Mouse (Mus musculus) lung, embryonic 15.5 days (tissue): ENCODE measurements around the gene Clmp. TPM values are rescaled to one million over a fixed set of nuclear protein-coding genes. Genes with fewer than 3 reads are reported as not detected.

Source experiments
- ATAC-seq: fragments of 200-750 bp; cut with Nextera tagmentation; 2 replicates; pipeline ENCODE4 v1.8.0; 2017; ENCODE audit warnings: moderate number of reproducible peaks, borderline replicate concordance; ENCODE audit not compliant: low FRiP score, low TSS enrichment; ENCODE audit errors: extremely low read depth
- H3K27ac ChIP-seq: fragments of 300-500 bp; sonication (generic); 2 replicates; pipeline ENCODE4 v1.5.1; 2015; ENCODE audit warnings: moderate library complexity, mild to moderate bottlenecking, inconsistent platforms
- H3K27me3 ChIP-seq: fragments of 300-500 bp; sonication (generic); 2 replicates; pipeline ENCODE4 v1.6.1; 2015; ENCODE audit warnings: inconsistent platforms
- H3K36me3 ChIP-seq: fragments of 300-500 bp; sonication (generic); 2 replicates; pipeline ENCODE4 v1.6.1; 2015; ENCODE audit warnings: inconsistent platforms
- H3K4me1 ChIP-seq: fragments of 300-500 bp; sonication (generic); 2 replicates; pipeline ENCODE4 v1.6.1; 2015; ENCODE audit warnings: inconsistent platforms
- H3K4me2 ChIP-seq: fragments of 300-500 bp; sonication (generic); 2 replicates; pipeline ENCODE4 v1.6.1; 2015; ENCODE audit warnings: inconsistent platforms, mild to moderate bottlenecking, moderate library complexity
- H3K4me3 ChIP-seq: fragments of 300-500 bp; sonication (generic); 2 replicates; pipeline ENCODE4 v1.5.1; 2015; ENCODE audit warnings: mild to moderate bottlenecking, inconsistent platforms
- H3K9ac ChIP-seq: fragments of 300-500 bp; sonication (generic); 2 replicates; pipeline ENCODE4 v1.6.1; 2015; ENCODE audit warnings: inconsistent platforms
- H3K9me3 ChIP-seq: fragments of 300-500 bp; sonication (generic); 2 replicates; pipeline ENCODE4 v1.6.1; 2016; ENCODE audit warnings: inconsistent platforms
- WGBS: fragments of 180-500 bp; shearing (Covaris S2); methylation state at CpG from one replicate; pipeline ENCODE4 v1.1.7; 2015; 5-methylcytosine and 5-hydroxymethylcytosine counted together
- polyA plus RNA-seq: library from polyadenylated mRNA; unstranded; fragments of >200 nt; fragmentation: Nextera tagmentation; extraction: Ambion mirVana; gene quantifications from 2 replicates; pipeline ENCODE4 v1.2.1, GENCODE M21; 2015

The Clmp gene
- polyA plus RNA-seq, 1 experiment from 2014 or later, result 11.7 TPM

GRCm38 (mm10) chr9:40652757-40653156 lies 33.0 kb upstream of the Clmp start:
- Histone ChIP-seq H3K9me3 (no peaks in the 10 kb centered on the region), H3K4me1 (no peaks in the 10 kb centered on the region), H3K27ac (no peak overlapping the region), H3K36me3 (no peaks in the 10 kb centered on the region), H3K4me2 (no peak overlapping the region), H3K27me3 (no peaks in the 10 kb centered on the region), H3K4me3 (no peak overlapping the region), H3K9ac (no peak overlapping the region)
- WGBS, result 22% methylated on average over 9 of the region's 9 CpGs
- no peak for ATAC-seq

- WGBS, result 79% methylated on average over 9 of the region's 9 CpGs
- no peaks in the 10 kb centered on the region for H3K27me3 ChIP-seq
- no peak overlapping the region for H3K9ac ChIP-seq
- no peaks in the 10 kb centered on the region for H3K36me3 ChIP-seq
- H3K4me2 ChIP-seq, result no peak overlapping the region
- ATAC-seq, result no peak
- H3K4me1 ChIP-seq, result no peaks in the 10 kb centered on the region
- no peak overlapping the region for H3K4me3 ChIP-seq
- H3K9me3 ChIP-seq, result no peaks in the 10 kb centered on the region
- H3K27ac ChIP-seq, result no peak overlapping the region
Measured at GRCm38 (mm10) chr9:40666190-40666803, 19.5 kb upstream of the Clmp start.

GRCm38 (mm10) chr9:40670313-40670712 lies 15.4 kb upstream of the Clmp start, which contains the start of gene Gm21915:
Gene Gm21915, plus strand, starts transcription at chr9:40670613.
- Histone ChIP-seq H3K27me3 (no peaks in the 10 kb centered on the region), H3K36me3 (no peaks in the 10 kb centered on the region), H3K9me3 (no peaks in the 10 kb centered on the region), H3K27ac (no peak within 1 kb of the TSS), H3K4me3 (no peak within 1 kb of the TSS), H3K4me1 (peaks cover 4% of the 10 kb centered on the region), H3K4me2 (no peak within 1 kb of the TSS), H3K9ac (no peak within 1 kb of the TSS)
- ATAC-seq, result no peak
- WGBS, result 82% methylated on average over 3 of the region's 3 CpGs

GRCm38 (mm10) chr9:40671323-40671930 lies 14.3 kb upstream of the Clmp start:
- Histone ChIP-seq H3K9ac (no peak overlapping the region), H3K36me3 (no peaks in the 10 kb centered on the region), H3K9me3 (no peaks in the 10 kb centered on the region), H3K4me1 (peaks cover 14% of the 10 kb centered on the region), H3K4me3 (no peak overlapping the region), H3K4me2 (no peak overlapping the region), H3K27me3 (no peaks in the 10 kb centered on the region), H3K27ac (no peak overlapping the region)
- no peak for ATAC-seq
- WGBS, result 29% methylated on average over 4 of the region's 4 CpGs

- Histone ChIP-seq H3K4me1 (peaks cover 21% of the 10 kb centered on the region), H3K4me3 (no peak overlapping the region), H3K9ac (no peak overlapping the region), H3K27ac (peak overlapping the region; percentile 48; the same call in 1 of the 2 replicates), H3K4me2 (no peak overlapping the region), H3K27me3 (no peaks in the 10 kb centered on the region), H3K36me3 (no peaks in the 10 kb centered on the region), H3K9me3 (no peaks in the 10 kb centered on the region)
- ATAC-seq, result peak; percentile 58
- 34% methylated on average over 12 of the region's 12 CpGs for WGBS
Measured at GRCm38 (mm10) chr9:40675203-40675958, 10.4 kb upstream of the Clmp start.

GRCm38 (mm10) chr9:40678653-40679052 lies 7.1 kb upstream of the Clmp start:
- Histone ChIP-seq H3K9me3 (no peaks in the 10 kb centered on the region), H3K9ac (no peak overlapping the region), H3K36me3 (no peaks in the 10 kb centered on the region), H3K27ac (no peak overlapping the region), H3K4me3 (no peak overlapping the region), H3K27me3 (no peaks in the 10 kb centered on the region), H3K4me2 (no peak overlapping the region), H3K4me1 (peaks cover 21% of the 10 kb centered on the region)
- ATAC-seq, result no peak
- 37% methylated on average over 4 of the region's 4 CpGs for WGBS

GRCm38 (mm10) chr9:40686421-40686899 lies 698 bp downstream of the Clmp start:
- Histone ChIP-seq H3K36me3 (no peaks in the 10 kb centered on the region), H3K9ac (peak overlapping the region; percentile 65), H3K27me3 (peaks cover 17% of the 10 kb centered on the region; the same call in 1 of the 2 replicates), H3K4me1 (0 out of 2 replicates have a peak, but pooled peaks cover 2% of the 10 kb centered on the region), H3K4me2 (peak overlapping the region; percentile 98), H3K27ac (peak overlapping the region; percentile 87), H3K4me3 (peak overlapping the region; percentile 69), H3K9me3 (no peaks in the 10 kb centered on the region)
- under 1% methylated on average over 23 of the region's 23 CpGs for WGBS
- ATAC-seq, result peak; percentile 65; the same call in 1 of the 2 replicates

GRCm38 (mm10) chr9:40687053-40687452 lies 1.3 kb downstream of the Clmp start:
- H3K36me3 ChIP-seq, result no peaks in the 10 kb centered on the region
- H3K4me3 ChIP-seq, result peak overlapping the region; percentile 69
- H3K4me2 ChIP-seq, result peak overlapping the region; percentile 98
- no peak overlapping the region for H3K27ac ChIP-seq
- ATAC-seq, result no peak
- WGBS, result 45% methylated on average over 5 of the region's 5 CpGs
- H3K9ac ChIP-seq, result 0 out of 2 replicates have a peak overlapping the region, but pooled peaks have one; percentile 1
- H3K27me3 ChIP-seq, result peaks cover 17% of the 10 kb centered on the region; the same call in 1 of the 2 replicates
- H3K4me1 ChIP-seq, result peaks cover 5% of the 10 kb centered on the region; the same call in 1 of the 2 replicates
- H3K9me3 ChIP-seq, result no peaks in the 10 kb centered on the region

- no peak overlapping the region for H3K9ac ChIP-seq
- H3K4me3 ChIP-seq, result 0 out of 2 replicates have a peak overlapping the region, but pooled peaks have one; percentile 69
- peaks cover 17% of the 10 kb centered on the region; the same call in 1 of the 2 replicates for H3K27me3 ChIP-seq
- 47% methylated on average over 3 of the region's 3 CpGs for WGBS
- H3K4me2 ChIP-seq, result peak overlapping the region; percentile 98
- no peak for ATAC-seq
- no peak overlapping the region for H3K27ac ChIP-seq
- H3K36me3 ChIP-seq, result no peaks in the 10 kb centered on the region
- no peaks in the 10 kb centered on the region for H3K9me3 ChIP-seq
- peaks cover 9% of the 10 kb centered on the region; the same call in 1 of the 2 replicates for H3K4me1 ChIP-seq
Measured at GRCm38 (mm10) chr9:40687553-40687952, 1.8 kb downstream of the Clmp start.

- no peak for ATAC-seq
- Histone ChIP-seq H3K9ac (no peak overlapping the region), H3K9me3 (no peaks in the 10 kb centered on the region), H3K4me3 (no peak overlapping the region), H3K27ac (no peak overlapping the region), H3K36me3 (no peaks in the 10 kb centered on the region), H3K4me2 (no peak overlapping the region), H3K27me3 (peaks cover 15% of the 10 kb centered on the region; the same call in 1 of the 2 replicates), H3K4me1 (peaks cover 11% of the 10 kb centered on the region; the same call in 1 of the 2 replicates)
- WGBS, result 87% methylated on average over 7 of the region's 7 CpGs
Measured at GRCm38 (mm10) chr9:40690511-40690910, 4.7 kb downstream of the Clmp start.

GRCm38 (mm10) chr9:40693026-40693425 lies 7.3 kb downstream of the Clmp start:
- Histone ChIP-seq H3K4me1 (peaks cover 9% of the 10 kb centered on the region; the same call in 1 of the 2 replicates), H3K36me3 (no peaks in the 10 kb centered on the region), H3K9me3 (no peaks in the 10 kb centered on the region), H3K4me3 (no peak overlapping the region), H3K27me3 (no peaks in the 10 kb centered on the region), H3K4me2 (no peak overlapping the region), H3K9ac (no peak overlapping the region), H3K27ac (0 out of 2 replicates have a peak overlapping the region, but pooled peaks have one; percentile 3)
- 21% methylated on average over 3 of the region's 3 CpGs for WGBS
- no peak for ATAC-seq
